Mouse (Mus musculus) gastrocnemius, adult 8-10 months (tissue): ENCODE measurements at regions not wholly inside any gene's neighbourhood (a gene's known extent, or its start where the extent isn't known, plus 50 kb on each side); places are given as distances from the start of the nearest gene placed in this dataset.

ENCODE experiments used
- DNase-seq, 2 experiments: peaks; one replicate each; pipeline ENCODE4 v3.0.0; 2022; ENCODE audit warnings: low spot score in 2 of 2

GRCm38 (mm10) chr9:84178705-84179104 is 253.8 kb downstream of the Bckdhb start:
- no peak for DNase-seq

GRCm38 (mm10) chr9:84179238-84179637 is 254.3 kb downstream of the Bckdhb start:
- DNase-seq: no peak

DNA sequence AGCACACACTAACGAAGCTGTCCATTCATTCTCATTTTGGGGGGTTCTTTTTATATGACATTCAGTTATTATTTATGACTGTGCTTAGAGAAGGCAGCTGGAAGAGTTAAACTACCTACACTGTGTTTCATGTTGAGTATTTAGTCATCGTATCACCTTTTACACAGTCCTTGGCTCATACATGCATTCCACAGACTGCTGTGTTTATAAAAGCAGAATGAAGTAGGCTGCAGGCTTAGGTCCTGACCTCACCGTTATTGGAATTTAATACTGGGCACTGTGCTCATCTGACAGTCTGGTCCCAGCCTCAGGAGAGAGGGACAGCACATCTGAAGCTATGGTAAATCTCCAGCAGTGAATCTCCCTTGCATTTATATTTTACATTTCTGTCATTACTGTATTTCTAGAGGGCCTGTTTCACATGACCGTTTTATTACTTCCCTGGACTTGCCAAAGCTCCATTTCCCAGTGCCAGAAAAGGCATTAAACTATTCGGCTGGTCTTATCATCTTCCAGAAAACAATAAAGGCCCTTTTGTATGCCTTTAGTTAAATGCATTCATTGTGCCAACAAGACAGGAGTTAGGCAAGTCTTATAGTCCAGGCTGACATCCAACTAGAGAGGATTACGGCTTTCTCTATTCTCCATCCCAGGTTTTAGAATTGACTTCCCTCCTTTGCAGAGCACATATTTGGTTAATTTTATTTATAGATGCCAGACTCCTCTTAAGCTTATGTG is 258.9 kb downstream of the Bckdhb start:
- no peak for DNase-seq

- DNase-seq: no peak
Observed at GRCm38 (mm10) chr9:84187531-84187930, 262.6 kb downstream of the Bckdhb start.

- no peak for DNase-seq
Observed at GRCm38 (mm10) chr9:84193405-84193804, 268.5 kb downstream of the Bckdhb start.

- no peak for DNase-seq
Observed at GRCm38 (mm10) chr9:84194716-84195115, 269.8 kb downstream of the Bckdhb start.

- no peak for DNase-seq
Observed at GRCm38 (mm10) chr9:84195338-84195737, 270.4 kb downstream of the Bckdhb start.

DNA sequence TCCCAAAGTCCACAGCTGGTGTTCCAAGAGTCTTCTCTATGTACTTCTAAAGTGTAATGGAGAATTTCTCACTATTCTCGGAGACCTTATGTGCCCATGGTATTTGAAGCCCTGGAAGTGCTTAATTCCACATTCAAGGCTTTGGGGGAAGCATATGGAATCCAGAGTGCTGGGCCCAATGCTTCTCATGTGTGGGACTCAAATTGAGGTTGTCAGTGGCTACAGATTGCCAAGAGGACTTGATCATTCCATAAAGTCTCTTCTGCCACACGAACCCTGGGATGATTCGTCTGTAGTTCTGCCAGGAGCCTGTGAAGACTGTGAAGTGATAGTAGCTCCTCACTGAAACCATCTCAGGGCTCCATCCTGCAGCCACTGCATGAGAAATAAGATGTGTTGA is 275.3 kb downstream of the Bckdhb start:
- no peak for DNase-seq

DNA sequence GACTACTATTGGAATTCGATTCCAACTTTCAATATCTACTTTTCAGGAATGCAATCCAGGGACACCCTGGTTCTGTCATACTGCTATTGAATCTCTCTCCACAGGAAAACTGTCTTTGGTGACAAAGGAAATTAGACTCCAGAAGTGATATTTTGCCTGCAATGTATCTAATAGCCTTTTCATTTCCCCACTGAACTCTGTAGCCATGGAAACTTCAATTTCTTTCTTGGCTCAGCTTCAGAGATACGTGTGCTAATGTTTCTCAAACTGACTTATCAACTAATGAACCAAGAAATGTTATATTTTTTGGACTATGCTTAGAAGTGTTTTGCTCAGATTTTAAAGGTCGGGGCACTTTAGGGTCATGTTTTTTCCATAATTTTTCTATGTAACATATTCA is 279.1 kb downstream of the Bckdhb start:
- no peak for DNase-seq

DNA sequence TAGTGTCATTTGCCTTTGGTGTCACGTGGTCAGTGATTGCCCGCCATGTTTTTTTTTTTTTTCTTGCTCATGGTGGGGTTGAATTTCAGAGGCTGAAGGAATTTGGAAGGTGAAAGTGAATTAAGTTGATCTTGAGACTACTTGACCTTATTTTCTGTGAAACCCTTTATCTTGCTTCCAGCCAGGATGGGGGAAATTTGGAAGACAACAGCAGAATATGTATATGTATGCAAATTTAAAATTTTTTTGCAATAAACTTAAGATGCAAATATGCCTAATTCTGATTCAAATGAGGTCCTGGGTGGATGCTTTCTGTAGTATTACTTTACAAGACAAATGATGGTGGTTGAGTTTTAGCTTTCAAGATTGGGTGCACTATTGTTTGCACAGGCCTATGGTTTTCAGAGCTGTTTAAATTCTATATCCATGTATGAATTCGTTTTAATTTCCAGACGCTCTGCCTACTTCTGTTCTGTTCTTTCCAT is 315.6 kb downstream of the Bckdhb start:
- no peak for DNase-seq

DNA sequence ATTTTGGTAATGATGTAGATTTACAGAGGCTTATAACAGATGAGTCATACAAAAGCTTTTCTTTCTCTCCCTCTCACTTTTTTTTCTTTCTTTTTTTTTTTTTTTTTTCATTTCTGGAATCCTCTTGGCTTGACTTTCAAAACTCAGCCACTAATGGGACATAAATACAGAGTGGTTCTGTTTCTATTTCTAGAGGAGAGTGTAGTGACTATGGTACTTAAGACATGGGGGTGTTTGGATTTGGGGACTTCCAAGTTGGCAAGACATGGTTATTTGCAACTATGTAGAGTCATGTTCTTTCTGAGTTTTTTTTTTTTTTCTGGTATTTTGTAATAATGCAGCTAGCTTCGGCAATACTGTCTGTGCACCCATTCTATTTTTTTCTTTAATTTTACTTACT is 324.8 kb downstream of the Bckdhb start:
- DNase-seq: no peak

GRCm38 (mm10) chr9:84253022-84253991 is 328.4 kb downstream of the Bckdhb start:
- DNase-seq: no peak

- no peak for DNase-seq
Observed at GRCm38 (mm10) chr9:84258488-84258887, 333.5 kb downstream of the Bckdhb start.

- DNase-seq: no peak
Observed at GRCm38 (mm10) chr9:84259751-84260150, 334.8 kb downstream of the Bckdhb start.

DNA sequence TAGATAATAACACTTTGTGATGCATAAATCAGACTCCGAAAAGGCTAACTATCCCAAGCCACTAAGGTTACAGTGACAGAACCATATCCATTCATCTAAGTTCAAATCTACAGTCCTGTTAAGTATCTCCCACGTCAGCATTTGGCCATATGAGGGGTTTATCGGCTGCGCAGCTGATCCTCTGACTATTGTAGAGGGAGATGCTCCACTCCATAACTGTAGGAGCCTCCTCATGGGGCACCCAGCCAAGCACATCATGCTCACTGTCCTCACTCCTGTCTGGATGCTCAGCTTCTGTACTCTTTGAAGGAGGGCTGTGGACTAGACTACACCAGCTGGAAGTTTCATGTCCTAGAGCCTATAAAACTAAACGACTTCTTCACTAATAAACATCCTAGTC is 337.2 kb downstream of the Bckdhb start:
- no peak for DNase-seq

DNA sequence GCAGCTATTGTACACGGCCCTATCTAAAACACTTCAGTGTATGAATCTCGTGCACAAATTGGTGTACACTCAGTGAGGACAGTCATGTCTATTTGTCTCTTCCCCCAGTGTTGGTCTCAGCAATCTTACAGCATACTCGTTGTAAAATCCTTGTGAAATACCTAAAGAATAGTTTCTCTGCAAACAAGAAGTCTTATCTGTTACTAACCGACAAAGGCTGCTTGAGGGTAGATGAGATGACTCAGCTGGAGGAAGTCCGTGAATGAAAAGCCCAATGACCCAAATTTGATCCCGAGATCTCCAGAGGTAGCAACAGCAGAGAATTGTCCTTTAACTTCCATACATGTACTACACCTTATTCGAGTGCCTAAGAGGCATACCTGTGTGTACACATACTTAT is 342.0 kb downstream of the Bckdhb start:
- DNase-seq: no peak

DNA sequence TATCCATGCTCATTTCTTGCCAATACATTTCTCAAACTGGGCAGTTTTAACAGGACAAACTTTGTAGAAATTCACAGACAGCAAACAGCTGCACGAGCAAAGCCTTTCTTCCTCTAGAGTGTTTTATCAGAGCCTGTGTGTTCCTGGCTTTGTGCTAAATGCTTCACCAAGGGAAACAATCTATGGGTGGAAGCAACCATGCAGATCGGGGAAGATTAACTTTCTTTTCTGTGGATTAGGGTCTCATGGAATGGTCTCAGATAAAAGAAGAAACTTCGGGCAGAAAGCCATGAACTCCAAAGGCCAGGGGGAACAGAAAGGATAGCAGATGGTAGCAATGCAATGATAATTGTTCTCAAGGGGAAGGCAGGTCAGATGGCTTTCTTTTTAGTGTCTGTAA is 349.7 kb downstream of the Bckdhb start:
- DNase-seq: no peak

GRCm38 (mm10) chr9:84278295-84278694 is 353.4 kb downstream of the Bckdhb start:
- DNase-seq: no peak

DNA sequence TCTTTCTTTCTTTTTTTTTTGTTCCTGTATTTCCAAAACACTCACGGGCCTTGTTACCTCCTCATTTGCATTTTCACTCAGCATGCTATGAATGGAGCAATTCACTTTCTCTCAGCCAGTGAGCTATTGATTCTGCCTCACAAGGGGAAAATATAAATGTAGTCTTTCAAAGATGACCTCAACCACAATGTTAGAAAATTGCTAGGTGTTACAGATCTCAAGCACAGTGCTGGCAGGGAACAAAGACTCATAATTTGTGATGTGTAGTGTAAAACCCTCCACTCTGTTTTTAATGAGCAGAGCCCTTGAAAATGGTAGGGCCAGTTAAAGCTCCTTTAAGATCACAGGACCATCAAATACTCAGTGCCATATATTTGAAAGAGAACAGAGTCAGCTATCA is 353.8 kb downstream of the Bckdhb start:
- DNase-seq: no peak

GRCm38 (mm10) chr9:84280898-84281297 is 356.0 kb downstream of the Bckdhb start:
- DNase-seq: no peak

- no peak for DNase-seq
Observed at GRCm38 (mm10) chr9:84281610-84282009, 356.7 kb downstream of the Bckdhb start.

- DNase-seq: no peak
Observed at GRCm38 (mm10) chr9:84283296-84283695, 358.4 kb downstream of the Bckdhb start.
